Mouse (Mus musculus) intestine, embryonic 15.5 days (tissue): ENCODE measurements around the gene Cacna1c. TPM values are rescaled to one million over a fixed set of nuclear protein-coding genes. Genes with fewer than 3 reads are reported as not detected.

Source experiments
- ATAC-seq: fragments of 200-750 bp; cut with Nextera tagmentation; 2 replicates; pipeline ENCODE4 v1.8.0; 2017; ENCODE audit warnings: moderate TSS enrichment, moderate library complexity
- H3K27ac ChIP-seq: fragments of 300-500 bp; sonication (generic); 2 replicates; pipeline ENCODE4 v1.5.1; 2015; ENCODE audit warnings: mild to moderate bottlenecking, inconsistent platforms
- H3K27me3 ChIP-seq: fragments of 300-500 bp; sonication (generic); replicated peaks from 2 replicates; pipeline ENCODE4 v1.6.1; 2015; ENCODE audit warnings: inconsistent platforms
- H3K36me3 ChIP-seq: fragments of 300-500 bp; sonication (generic); 2 replicates; pipeline ENCODE4 v1.6.1; 2015; ENCODE audit warnings: inconsistent platforms
- H3K4me1 ChIP-seq: fragments of 300-500 bp; sonication (generic); replicated peaks from 2 replicates; pipeline ENCODE4 v1.6.1; 2015; ENCODE audit warnings: inconsistent platforms
- H3K4me2 ChIP-seq: fragments of 300-500 bp; sonication (generic); replicated peaks from 2 replicates; pipeline ENCODE4 v1.6.1; 2015; ENCODE audit warnings: mild to moderate bottlenecking, inconsistent platforms
- H3K4me3 ChIP-seq: fragments of 300-500 bp; sonication (generic); replicated peaks from 2 replicates; pipeline ENCODE4 v1.5.1; 2015; ENCODE audit warnings: inconsistent platforms
- H3K9ac ChIP-seq: fragments of 300-500 bp; sonication (generic); 2 replicates; pipeline ENCODE4 v1.6.1; 2015; ENCODE audit warnings: inconsistent platforms
- H3K9me3 ChIP-seq: fragments of 300-500 bp; sonication (generic); 2 replicates; pipeline ENCODE4 v1.6.1; 2016; ENCODE audit warnings: inconsistent platforms
- WGBS: fragments of 180-500 bp; shearing (Covaris S2); methylation state at CpG from one replicate; pipeline ENCODE4 v1.1.7; 2015; 5-methylcytosine and 5-hydroxymethylcytosine counted together
- polyA plus RNA-seq: library from polyadenylated mRNA; unstranded; fragments of >200 nt; fragmentation: Nextera tagmentation; extraction: Ambion mirVana; gene quantifications from 2 replicates; pipeline ENCODE4 v1.2.1, GENCODE M21; 2015

The Cacna1c gene
- polyA plus RNA-seq, 1 experiment from 2014 or later, result 3.0 TPM

DNA sequence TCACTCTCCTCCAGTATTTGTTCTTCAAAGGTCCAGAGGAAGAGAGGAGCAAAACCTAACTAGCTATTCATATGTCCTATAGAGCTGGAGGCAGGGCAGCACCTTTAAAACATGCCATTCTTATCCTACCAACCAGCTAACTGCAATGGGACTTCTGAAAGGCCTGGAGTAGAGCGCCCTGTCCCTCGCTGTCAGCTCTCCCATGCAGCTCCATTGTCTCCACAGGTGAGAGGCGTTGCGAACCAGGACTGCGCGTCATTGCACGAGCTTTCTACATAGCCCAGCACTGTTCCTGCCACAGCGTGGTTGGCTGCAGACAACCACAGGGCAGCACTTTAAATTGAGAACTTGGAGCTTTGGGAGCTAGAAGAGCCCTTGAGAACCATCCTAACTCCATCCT lies 67.7 kb downstream of the Cacna1c start:
- no peaks in the 10 kb centered on the region for H3K9me3 ChIP-seq
- ATAC-seq, result no peak

DNA sequence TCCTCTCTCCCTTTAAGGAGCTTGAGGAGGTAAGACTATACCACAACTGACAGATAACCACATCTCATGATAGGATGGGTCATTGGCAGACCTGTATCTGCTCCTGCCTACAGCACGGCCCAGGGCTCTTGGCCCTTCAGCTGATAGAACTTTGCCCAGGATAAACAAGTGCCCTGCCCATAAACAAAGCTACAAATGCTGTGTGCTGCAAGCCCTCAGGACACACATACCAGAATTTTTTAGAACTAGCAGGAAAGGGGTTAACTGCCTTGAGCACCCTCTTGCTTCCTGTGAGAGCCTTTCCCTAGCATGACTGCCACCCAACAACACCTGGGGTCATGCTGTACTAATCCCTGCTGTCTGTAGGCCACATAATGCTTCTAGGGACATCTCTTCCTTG lies 68.1 kb downstream of the Cacna1c start:
- no peaks in the 10 kb centered on the region for H3K9me3 ChIP-seq
- WGBS, result 71% methylated on average over 1 of the region's 1 CpGs
- H3K4me1 ChIP-seq, result no peaks in the 10 kb centered on the region
- H3K4me2 ChIP-seq, result no peak overlapping the region
- H3K36me3 ChIP-seq, result no peaks in the 10 kb centered on the region
- no peak overlapping the region for H3K9ac ChIP-seq
- no peak overlapping the region for H3K4me3 ChIP-seq
- ATAC-seq, result no peak
- no peaks in the 10 kb centered on the region for H3K27me3 ChIP-seq
- no peak overlapping the region for H3K27ac ChIP-seq

More for the DNA sequence above, 67.7 kb downstream of the Cacna1c start:
- Histone ChIP-seq H3K36me3 (no peaks in the 10 kb centered on the region), H3K4me3 (no peak overlapping the region), H3K4me1 (no peaks in the 10 kb centered on the region), H3K27ac (no peak overlapping the region), H3K4me2 (no peak overlapping the region), H3K27me3 (no peaks in the 10 kb centered on the region), H3K9ac (no peak overlapping the region)
- 84% methylated on average over 8 of the region's 8 CpGs for WGBS

DNA sequence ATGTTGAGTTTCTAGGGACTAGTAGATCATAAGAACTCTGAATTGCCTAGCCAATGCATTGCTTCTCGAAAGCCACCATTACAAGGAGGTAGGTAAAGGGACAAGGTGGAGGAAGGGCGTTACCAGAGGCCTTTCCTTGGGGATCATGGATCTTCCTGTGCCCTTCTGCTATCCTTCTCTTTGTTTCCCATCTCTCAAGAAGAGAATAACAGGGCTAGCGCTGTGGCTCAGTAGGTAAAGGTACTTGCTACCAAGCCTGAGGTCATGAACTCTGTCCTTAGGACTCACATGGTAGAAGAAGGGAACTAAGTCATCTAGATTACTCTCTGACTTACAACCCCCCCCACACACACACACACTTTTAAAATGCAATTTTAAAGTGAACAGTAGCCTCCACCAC lies 69.2 kb downstream of the Cacna1c start:
- no peaks in the 10 kb centered on the region for H3K4me1 ChIP-seq
- H3K27ac ChIP-seq, result no peak overlapping the region
- H3K36me3 ChIP-seq, result no peaks in the 10 kb centered on the region
- no peak overlapping the region for H3K4me3 ChIP-seq
- H3K27me3 ChIP-seq, result no peaks in the 10 kb centered on the region
- H3K9me3 ChIP-seq, result no peaks in the 10 kb centered on the region
- WGBS, result 93% methylated on average over 3 of the region's 3 CpGs
- ATAC-seq, result no peak
- H3K9ac ChIP-seq, result no peak overlapping the region
- H3K4me2 ChIP-seq, result no peak overlapping the region

DNA sequence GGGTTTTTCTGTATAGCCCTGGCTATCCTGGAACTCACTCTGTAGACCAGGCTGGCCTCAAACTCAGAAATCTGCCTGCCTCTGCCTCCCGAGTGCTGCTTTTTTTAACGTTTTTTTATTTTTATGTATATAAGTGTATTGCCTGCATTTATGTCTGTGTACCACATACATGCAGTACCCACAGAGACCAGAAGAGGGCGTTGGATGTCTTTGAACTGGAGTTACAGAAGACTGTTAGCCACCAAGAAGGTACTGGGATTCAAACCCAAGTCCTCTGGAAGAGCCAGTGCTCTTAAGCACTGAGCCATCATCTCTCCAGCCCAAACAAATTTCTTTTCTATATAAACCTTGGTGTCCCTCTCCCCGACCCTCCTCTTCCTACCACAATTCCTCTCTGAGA lies 77.8 kb downstream of the Cacna1c start:
- H3K4me2 ChIP-seq, result no peak overlapping the region
- no peak for ATAC-seq

DNA sequence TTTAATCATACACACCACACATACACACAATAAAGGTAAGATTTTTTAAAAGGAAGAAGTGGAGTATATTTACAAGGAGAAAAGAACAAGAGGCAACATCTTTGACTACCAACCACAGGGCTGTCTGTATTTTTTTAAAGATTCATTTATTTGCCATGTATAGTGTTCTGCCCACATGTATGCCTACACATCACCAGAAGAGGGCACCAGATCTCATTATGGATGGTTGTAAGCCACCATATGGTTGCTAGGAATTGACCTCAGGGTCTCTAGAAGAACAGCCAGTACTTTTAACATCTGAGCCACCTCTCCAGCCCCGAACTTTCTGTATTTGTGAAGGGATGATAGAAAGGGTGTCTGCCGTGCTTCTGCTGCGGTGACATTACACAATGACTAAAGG lies 79.9 kb downstream of the Cacna1c start:
- Histone ChIP-seq H3K27ac (no peak overlapping the region), H3K4me2 (no peak overlapping the region), H3K9ac (no peak overlapping the region), H3K4me3 (no peak overlapping the region), H3K36me3 (no peaks in the 10 kb centered on the region), H3K4me1 (no peaks in the 10 kb centered on the region), H3K27me3 (0 out of 2 replicates have a peak, but pooled peaks cover 3% of the 10 kb centered on the region), H3K9me3 (no peaks in the 10 kb centered on the region)
- 86% methylated on average over 3 of the region's 3 CpGs for WGBS
- ATAC-seq, result no peak

More for the DNA sequence above, 77.8 kb downstream of the Cacna1c start:
- H3K36me3 ChIP-seq, result no peaks in the 10 kb centered on the region
- whole genome bisulfite sequencing, result 60% methylated on average over 4 of the region's 4 CpGs
- H3K27ac ChIP-seq, result no peak overlapping the region
- H3K9ac ChIP-seq, result no peak overlapping the region
- H3K27me3 ChIP-seq, result no peaks in the 10 kb centered on the region
- no peaks in the 10 kb centered on the region for H3K4me1 ChIP-seq
- H3K9me3 ChIP-seq, result no peaks in the 10 kb centered on the region
- no peak overlapping the region for H3K4me3 ChIP-seq

DNA sequence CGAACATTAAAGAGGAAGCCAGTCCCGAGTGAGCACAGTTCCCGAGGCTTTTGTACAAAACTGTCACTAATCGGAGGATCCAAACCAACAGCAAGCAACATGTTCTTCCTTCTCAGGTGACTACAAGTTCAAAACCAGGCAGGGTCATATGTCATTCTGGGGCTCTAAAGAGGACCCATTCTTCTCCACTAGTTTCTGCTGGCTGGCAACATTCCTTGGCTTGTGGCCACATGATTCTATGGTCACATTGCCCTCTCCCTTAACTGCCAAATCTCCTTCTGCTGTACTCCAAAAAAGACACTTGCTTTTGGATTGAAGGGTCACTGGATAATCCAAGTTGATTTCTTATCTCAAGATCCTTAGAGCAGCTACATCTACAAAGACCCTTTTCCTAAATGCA lies 82.9 kb downstream of the Cacna1c start:
- ATAC-seq, result no peak
- no peak overlapping the region for H3K4me3 ChIP-seq
- H3K4me2 ChIP-seq, result no peak overlapping the region
- no peak overlapping the region for H3K9ac ChIP-seq
- H3K9me3 ChIP-seq, result no peaks in the 10 kb centered on the region
- 80% methylated on average over 4 of the region's 4 CpGs for WGBS
- no peaks in the 10 kb centered on the region for H3K36me3 ChIP-seq
- 0 out of 2 replicates have a peak, but pooled peaks cover 2% of the 10 kb centered on the region for H3K4me1 ChIP-seq
- H3K27me3 ChIP-seq, result 0 out of 2 replicates have a peak, but pooled peaks cover 7% of the 10 kb centered on the region
- no peak overlapping the region for H3K27ac ChIP-seq

DNA sequence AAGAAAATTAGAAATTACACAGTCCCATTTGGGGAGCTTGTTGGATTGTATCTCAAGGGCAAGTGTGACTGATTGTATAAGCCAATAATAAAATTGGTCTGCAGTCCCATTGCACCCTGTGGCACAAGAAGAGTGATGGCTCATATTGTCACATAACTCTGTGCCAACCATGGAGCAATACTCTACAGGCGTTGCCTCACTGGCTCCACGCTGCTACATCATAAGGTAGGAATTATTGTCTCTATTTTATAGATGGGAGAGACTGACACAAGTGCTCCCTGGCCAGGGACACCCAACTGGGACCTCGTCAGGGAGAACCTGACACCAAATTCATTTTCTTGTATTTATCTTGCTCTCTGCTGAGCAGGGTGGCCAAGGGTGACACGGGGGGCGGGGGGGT lies 85.8 kb downstream of the Cacna1c start:
- ATAC-seq, result no peak
- peaks cover 9% of the 10 kb centered on the region for H3K4me1 ChIP-seq
- H3K4me2 ChIP-seq, result no peak overlapping the region
- H3K27ac ChIP-seq, result no peak overlapping the region
- 80% methylated on average over 5 of the region's 5 CpGs for WGBS
- no peak overlapping the region for H3K4me3 ChIP-seq
- peaks cover 33% of the 10 kb centered on the region for H3K27me3 ChIP-seq
- H3K36me3 ChIP-seq, result no peaks in the 10 kb centered on the region
- no peak overlapping the region for H3K9ac ChIP-seq
- H3K9me3 ChIP-seq, result no peaks in the 10 kb centered on the region

DNA sequence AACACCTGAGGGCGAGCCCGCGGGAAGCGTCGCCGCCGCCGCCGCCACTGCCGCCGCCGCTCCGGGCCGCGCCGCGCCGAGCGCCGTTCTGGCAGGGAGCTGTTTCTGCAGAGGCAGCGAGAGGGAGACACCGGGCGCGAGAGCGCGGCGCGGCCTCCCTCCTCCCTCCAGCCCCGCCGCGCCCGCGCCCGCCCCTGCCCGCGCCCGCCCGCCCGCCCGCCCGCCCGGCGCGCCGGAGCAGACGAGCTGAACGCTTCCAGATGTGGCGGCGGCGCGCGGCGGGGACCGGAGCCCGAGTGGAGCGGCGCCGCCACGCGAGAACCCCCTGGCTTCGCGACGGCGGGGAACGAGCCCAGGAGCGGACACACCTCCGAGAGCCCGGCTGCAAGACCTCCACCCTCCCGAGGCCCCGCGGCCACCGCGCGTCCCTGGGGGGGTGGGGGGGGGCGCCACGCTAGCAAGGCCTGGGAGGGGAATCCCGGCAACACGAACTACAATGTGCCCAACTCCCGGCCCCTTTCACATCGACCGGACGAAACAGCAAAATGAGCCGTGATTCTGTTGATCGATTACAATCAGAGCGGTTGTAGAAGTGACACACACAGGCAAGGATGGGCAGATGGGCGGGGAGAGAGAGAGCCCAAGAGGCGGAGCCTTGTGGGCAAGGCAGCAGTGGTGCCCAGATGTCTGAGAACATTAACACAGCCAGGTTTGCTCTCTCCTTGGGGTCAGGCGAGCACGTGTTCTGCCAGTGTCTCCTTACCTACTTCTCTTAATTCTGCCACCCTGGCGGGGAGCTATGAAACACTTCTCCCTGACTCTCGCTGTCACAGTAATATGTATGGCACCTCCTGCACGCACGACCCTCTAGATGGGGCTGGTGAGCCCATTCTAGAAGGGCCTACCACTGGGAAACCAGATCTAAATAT lies 87.5 kb downstream of the Cacna1c start:
- H3K27me3 ChIP-seq, result peaks cover 38% of the 10 kb centered on the region
- H3K9ac ChIP-seq, result peak overlapping the region; percentile 58
- H3K9me3 ChIP-seq, result no peaks in the 10 kb centered on the region
- H3K4me2 ChIP-seq, result peak overlapping the region; percentile 97
- peak overlapping the region; percentile 70 for H3K27ac ChIP-seq
- H3K36me3 ChIP-seq, result no peaks in the 10 kb centered on the region
- ATAC-seq, result peak; percentile 83
- peaks cover 9% of the 10 kb centered on the region for H3K4me1 ChIP-seq
- under 1% methylated on average over 56 of the region's 93 CpGs for WGBS
- H3K4me3 ChIP-seq, result peak overlapping the region; percentile 60

DNA sequence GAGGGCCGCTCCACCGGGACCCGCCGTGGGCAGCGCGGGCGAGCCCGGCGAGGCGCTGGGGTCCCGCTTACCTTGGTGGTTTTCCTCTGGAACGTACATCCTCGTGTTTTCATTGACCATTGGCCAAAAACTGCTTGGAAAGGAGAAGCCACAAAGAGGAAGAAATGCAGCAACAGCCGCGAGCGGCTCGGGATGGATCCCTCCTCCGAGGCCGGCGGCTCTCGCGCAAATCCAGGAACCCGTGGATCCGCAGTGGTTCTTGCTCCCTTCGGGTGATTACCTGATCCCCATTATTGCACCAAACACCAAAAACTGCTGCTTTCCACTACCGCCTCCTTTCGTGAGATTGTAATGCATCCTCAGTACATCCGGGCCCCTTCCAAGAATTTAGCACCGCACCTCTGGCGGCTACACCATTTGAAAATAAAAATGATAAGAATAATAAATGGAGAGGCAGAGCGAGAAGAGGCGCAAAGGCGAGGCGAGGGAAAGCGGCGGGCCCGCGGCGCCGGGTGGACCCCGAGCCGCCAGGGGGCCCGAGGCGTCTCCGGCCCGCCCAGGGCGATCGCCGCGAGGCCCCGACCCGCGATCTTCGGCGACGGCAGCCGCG lies 88.3 kb downstream of the Cacna1c start:
- H3K27ac ChIP-seq, result peak overlapping the region; percentile 70
- H3K4me3 ChIP-seq, result peak overlapping the region; percentile 60
- peak overlapping the region; percentile 58 for H3K9ac ChIP-seq
- no peaks in the 10 kb centered on the region for H3K36me3 ChIP-seq
- H3K4me1 ChIP-seq, result peaks cover 9% of the 10 kb centered on the region
- ATAC-seq, result peak; percentile 5; the same call in 1 of the 2 replicates
- no peaks in the 10 kb centered on the region for H3K9me3 ChIP-seq
- peak overlapping the region; percentile 97 for H3K4me2 ChIP-seq
- WGBS, result under 1% methylated on average over 58 of the region's 58 CpGs
- peaks cover 38% of the 10 kb centered on the region for H3K27me3 ChIP-seq

DNA sequence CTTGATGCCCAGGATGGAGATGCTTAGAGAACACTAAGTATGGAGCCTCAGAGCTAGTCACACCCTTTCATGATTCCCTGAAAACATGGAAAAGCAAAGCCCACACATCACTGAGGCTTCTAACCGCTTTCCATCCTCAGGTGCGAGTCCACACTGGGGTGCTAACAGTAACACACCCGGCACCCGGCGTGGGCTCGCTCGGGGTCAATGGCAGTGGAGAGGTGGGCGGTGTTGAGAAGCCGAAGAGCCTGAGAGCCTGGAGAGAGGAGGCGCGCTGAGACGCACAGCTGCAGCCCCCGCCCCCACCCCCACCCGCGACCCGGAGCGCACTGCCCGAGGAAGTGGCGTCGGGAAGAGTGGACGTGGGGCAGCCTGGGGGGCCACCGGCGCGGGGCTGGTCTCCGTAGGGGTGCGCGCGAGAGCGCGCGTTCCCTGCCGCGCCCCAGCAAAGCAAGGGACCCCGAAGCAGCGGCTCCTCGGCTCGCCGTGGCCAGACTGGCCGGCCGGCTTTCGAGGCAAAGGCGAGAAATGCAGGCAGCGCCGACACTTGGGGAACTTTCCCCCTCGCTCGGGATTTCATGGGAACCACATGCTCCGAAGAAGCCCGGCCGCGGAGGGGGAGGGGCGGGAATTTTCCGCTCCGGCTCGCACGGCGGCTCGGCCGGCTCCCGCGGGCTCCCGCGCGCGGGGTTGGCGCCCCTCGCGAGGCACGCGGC lies 88.9 kb downstream of the Cacna1c start:
- WGBS, result under 1% methylated on average over 69 of the region's 69 CpGs
- Histone ChIP-seq H3K4me3 (peak overlapping the region; percentile 60), H3K9me3 (no peaks in the 10 kb centered on the region), H3K4me2 (peak overlapping the region; percentile 97), H3K27ac (peak overlapping the region; percentile 70), H3K27me3 (peaks cover 38% of the 10 kb centered on the region), H3K9ac (peak overlapping the region; percentile 58), H3K4me1 (peaks cover 9% of the 10 kb centered on the region), H3K36me3 (no peaks in the 10 kb centered on the region)
- ATAC-seq, result peak; percentile 19; the same call in 1 of the 2 replicates

DNA sequence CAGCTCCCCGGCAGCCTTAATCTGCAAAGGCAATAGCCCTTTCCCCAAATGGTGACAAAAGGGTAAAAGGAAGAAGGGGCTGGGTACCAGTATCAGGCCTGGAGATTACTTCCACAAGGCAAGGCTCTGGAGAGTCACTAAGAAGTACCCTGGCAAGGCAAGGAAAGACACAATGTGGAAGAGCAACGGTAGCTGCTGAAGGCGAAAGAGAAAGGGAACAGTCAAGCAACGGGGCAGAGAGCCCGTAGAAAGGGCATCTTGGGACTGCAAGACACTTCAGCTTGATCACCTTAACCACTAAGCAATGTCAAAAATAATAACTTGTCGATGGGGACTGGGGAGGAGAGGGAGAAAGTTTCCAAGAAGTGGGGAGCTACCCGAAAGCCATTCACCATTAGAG lies 89.5 kb downstream of the Cacna1c start:
- WGBS, result 20% methylated on average over 7 of the region's 7 CpGs
- ATAC-seq, result no peak
- Histone ChIP-seq H3K4me1 (peaks cover 9% of the 10 kb centered on the region), H3K36me3 (no peaks in the 10 kb centered on the region), H3K27me3 (peaks cover 35% of the 10 kb centered on the region), H3K4me2 (peak overlapping the region; percentile 97), H3K4me3 (peak overlapping the region; percentile 60), H3K9me3 (no peaks in the 10 kb centered on the region), H3K27ac (no peak overlapping the region), H3K9ac (peak overlapping the region; percentile 58; the same call in 1 of the 2 replicates)
